Mouse (Mus musculus) bone marrow macrophage, adult 2 months (primary cell): ENCODE results near the gene Slc19a1.

Source experiments
- CTCF ChIP-seq: IDR thresholded peaks from 2 replicates; pipeline ENCODE4 v1.5.1; 2012; ENCODE audit warnings: low read depth, mild to moderate bottlenecking, low read length, moderate library complexity
- POLR2A ChIP-seq: IDR thresholded peaks from 2 replicates; pipeline ENCODE4 v1.6.1; 2012; ENCODE audit warnings: mild to moderate bottlenecking, low read depth, low read length, borderline replicate concordance

DNA sequence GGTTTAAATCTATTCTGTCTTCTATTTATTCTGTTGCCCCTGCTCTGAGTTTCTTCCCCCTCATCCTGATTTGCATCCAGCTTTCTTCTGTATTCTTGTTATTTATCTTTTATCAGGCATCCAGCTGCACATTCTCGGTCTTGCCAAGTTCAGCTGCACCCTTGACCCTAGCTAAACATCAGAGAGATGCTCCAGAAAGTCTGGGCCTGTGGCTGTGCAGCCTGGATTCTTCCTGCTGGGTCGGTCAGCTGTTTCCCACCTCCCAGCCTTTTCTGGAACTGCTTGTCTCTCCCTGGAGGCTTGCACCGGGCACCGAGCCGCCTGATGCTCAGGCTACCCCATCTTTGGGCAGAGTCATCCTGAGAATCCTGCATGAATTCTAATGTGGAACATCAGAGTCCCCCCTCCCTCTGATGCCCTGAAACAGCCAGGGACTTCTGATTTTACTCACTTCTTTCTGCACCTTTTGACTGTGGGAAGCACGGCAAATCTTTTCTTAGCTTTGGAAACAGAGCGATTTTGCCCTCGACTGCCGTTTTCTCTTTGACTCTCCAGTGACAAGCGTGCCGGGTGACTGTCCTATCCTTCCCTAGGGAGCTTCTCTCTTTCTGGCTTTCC lies 30.5 kb downstream of the Slc19a1 start:
- TF ChIP-seq CTCF (no peak), POLR2A (no peak)
